Mouse (Mus musculus) layer of hippocampus, adult 2 months (tissue): ENCODE data around the gene Speg. TPM values are rescaled to one million over a fixed set of nuclear protein-coding genes. Genes with fewer than 3 reads are reported as not detected.

Experiments used
- DNase-seq, 2 experiments: peaks; one replicate each; pipeline ENCODE4 v3.0.0; 2022; ENCODE audit warnings: low spot score in 2 of 2
- H3K27ac ChIP-seq: fragments of 200-600 bp; 2 replicates; pipeline ENCODE4 v1.8.1; 2022
- H3K4me3 ChIP-seq: fragments of 200-600 bp; 2 replicates; pipeline ENCODE4 v1.8.1; 2022; ENCODE audit warnings: mild to moderate bottlenecking
- CTCF ChIP-seq: fragments of 200-600 bp; conservative IDR thresholded peaks from 2 replicates; pipeline ENCODE4 v1.8.1; 2022; ENCODE audit warnings: antibody characterized with exemption, mild to moderate bottlenecking, moderate library complexity
- total RNA-seq, 2 experiments: library from RNA; stranded (reverse); gene quantifications; 2 replicates each; pipeline ENCODE4 v1.2.3; 2021

The Speg gene
- total RNA-seq, 2 experiments from 2014 or later = 168 to 179 TPM

DNA sequence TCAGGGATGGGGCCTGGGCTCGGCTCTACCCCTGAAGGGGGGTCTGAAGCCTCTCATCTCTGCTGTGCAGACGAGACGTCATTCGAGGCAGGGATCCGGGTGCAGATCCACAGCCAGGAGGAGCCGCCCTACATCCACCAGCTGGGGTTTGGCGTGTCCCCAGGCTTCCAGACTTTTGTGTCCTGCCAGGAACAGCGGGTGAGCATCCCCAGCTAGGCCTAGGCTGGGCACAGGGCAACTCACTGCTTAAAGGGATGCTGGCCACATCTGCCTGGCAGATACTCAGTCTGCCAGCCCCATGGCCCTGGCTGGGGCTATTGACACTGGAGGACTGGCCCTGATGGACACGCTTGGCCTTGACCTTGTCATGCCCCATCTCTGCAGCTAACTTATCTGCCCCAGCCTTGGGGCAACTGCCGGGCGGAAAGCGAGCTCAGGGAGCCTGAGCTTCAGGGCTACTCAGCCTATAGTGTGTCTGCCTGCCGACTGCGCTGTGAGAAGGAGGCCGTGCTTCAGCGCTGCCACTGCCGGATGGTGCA is 94.3 kb downstream of the Speg start:
- Histone ChIP-seq H3K27ac (no peak overlapping the region), H3K4me3 (no peak overlapping the region)
- no peak for TF ChIP-seq CTCF
- DNase-seq = no peak

- peak overlapping the region; percentile 92; the same call in 1 of the 2 replicates for H3K4me3 ChIP-seq
- DNase-seq = no peak
- peak overlapping the region; percentile 61; the same call in 1 of the 2 replicates for H3K27ac ChIP-seq
- no peak for TF ChIP-seq CTCF
Measured at GRCm38 (mm10) chr1:75476441-75476840, 101.3 kb downstream of the Speg start.

- peak overlapping the region; percentile 61 for H3K27ac ChIP-seq
- DNase-seq = peak; percentile 74 to 85
- peak; percentile 88 for TF ChIP-seq CTCF
- H3K4me3 ChIP-seq = peak overlapping the region; percentile 92
Measured at GRCm38 (mm10) chr1:75477264-75477965, 102.3 kb downstream of the Speg start.

DNA sequence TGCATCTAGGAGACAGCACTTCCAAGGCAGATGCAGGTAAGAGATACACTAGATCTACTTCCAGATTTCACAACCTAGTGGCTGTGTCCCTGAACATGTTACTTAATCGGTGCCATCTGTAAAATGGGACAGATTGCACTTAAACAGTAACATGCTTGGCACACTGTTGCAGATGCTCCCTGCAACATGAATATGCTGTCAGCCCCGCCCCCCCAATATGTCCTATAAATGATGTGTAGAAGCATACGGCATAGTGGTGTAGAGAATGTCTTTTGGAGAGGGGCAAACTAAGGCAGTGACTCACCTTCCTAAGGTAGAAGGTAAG is 102.8 kb downstream of the Speg start:
- peak overlapping the region; percentile 92 for H3K4me3 ChIP-seq
- peak overlapping the region; percentile 97 for H3K27ac ChIP-seq
- DNase-seq = peak in 1 of 2 experiments; percentile 49
- no peak for TF ChIP-seq CTCF

- peak overlapping the region; percentile 97 for H3K27ac ChIP-seq
- H3K4me3 ChIP-seq = peak overlapping the region; percentile 92
- DNase-seq = no peak
- peak; percentile 4; the same call in 1 of the 2 replicates for TF ChIP-seq CTCF
Measured at GRCm38 (mm10) chr1:75478497-75478896, 103.4 kb downstream of the Speg start.

DNA sequence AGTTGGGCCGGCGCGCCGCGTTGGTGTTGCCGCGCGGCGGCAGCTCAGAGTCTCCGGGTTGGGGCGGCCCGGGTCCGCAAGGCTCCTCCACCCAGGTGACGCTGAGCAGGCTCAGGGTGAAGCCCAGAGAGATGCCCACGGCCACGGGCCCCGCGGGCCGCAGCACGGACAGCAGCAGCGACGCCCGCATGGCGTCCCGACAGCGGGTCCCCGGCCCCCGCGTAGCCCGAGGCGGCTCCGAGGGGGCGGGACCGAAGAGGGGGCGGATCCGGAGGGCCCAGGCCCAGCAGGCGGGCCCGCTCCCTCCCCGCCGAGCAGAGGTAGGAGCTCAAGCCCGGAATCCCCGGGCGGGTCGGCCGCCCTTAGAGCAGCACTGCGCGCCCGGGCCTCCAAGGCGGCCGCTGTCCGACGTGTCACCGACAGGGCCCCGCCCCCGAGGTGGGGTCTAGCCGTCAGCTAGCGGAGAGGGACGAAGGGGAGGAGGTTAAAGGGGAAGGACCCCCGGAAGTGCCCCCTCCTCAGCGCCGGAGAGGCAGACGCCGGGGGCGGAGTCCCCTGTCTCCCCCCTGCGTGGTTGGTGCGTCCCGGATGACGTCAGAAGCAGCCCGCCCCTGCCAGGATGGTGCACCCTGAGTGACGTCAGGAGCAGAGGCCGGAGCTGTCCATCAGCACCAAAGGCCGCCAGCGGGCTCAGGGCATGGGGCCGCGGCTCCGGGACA is 104.0 kb downstream of the Speg start, which contains the start of the genes Chpf and Tmem198:
TSS of gene Chpf (minus strand) at position 392 of the 719 bp plus-strand sequence.
TSS of gene Tmem198 (plus strand) at position 617 of the 719 bp plus-strand sequence.
- no peak for TF ChIP-seq CTCF
- peak within 1 kb of the TSS; percentile 97 for H3K27ac ChIP-seq
- peak; percentile 97 to 99 for DNase-seq
- H3K4me3 ChIP-seq = peak within 1 kb of the TSS; percentile 92

DNA sequence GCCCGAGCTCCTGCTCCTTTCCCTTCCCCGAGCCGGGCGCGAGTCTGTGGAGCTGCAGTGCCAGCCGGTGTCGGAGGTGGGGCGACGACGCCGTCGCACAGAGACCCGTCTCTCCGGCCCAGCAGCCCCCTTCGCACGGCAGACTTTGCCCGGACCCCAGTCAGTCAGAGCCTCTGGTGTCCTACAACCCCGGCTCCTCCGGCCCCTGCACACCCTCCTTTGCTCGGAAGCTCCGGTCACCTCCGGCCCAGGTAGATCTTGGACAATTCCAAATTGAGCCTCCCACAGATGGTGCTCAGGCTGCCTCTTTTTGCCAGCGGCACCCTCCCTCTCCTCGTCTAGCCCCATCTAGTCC is 104.5 kb downstream of the Speg start:
- Histone ChIP-seq H3K4me3 (peak overlapping the region; percentile 92), H3K27ac (peak overlapping the region; percentile 97)
- TF ChIP-seq CTCF = no peak
- DNase-seq = no peak

DNA sequence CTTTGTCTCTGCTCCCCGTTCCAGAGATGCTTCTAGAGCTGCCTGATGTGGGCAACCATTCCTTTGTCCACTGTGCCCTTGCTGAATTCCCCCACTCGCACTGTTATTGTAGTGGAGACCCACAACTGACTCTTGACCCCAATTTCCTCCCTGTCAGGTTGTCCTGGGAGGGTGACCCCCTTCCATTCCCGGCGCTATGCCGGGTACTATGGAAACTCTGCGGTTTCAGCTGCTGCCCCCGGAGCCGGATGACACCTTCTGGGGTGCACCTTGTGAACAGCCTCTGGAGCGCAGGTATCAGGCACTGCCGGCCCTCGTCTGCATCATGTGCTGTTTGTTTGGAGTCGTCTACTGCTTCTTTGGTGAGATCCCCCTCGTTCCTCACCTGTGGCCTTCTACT is 104.9 kb downstream of the Speg start:
- no peak for TF ChIP-seq CTCF
- H3K27ac ChIP-seq = peak overlapping the region; percentile 97
- peak overlapping the region; percentile 92 for H3K4me3 ChIP-seq
- DNase-seq = no peak

GRCm38 (mm10) chr1:75480735-75481134 is 105.6 kb downstream of the Speg start:
- Histone ChIP-seq H3K27ac (peak overlapping the region; percentile 97; the same call in 1 of the 2 replicates), H3K4me3 (peak overlapping the region; percentile 92)
- peak in 1 of 2 experiments; percentile 58 for DNase-seq
- TF ChIP-seq CTCF = no peak

Other genes with a start within 250 kb of the Speg start
- gene Slc23a3, start 241.4 kb upstream of the Speg start, total RNA-seq = under 1 TPM in 1 of 2 experiments, not detected in 1; 0.23 TPM
- 10 to 100 TPM; 31.2 to 32.0 TPM for gene Cnppd1, start 232.6 kb upstream of the Speg start, total RNA-seq
- gene Retreg2, start 232.5 kb upstream of the Speg start, total RNA-seq = 100 to 1,000 TPM; 178 to 179 TPM
- gene Zfand2b, start 206.7 kb upstream of the Speg start, total RNA-seq = 10 to 100 TPM; 31.9 to 41.8 TPM
- 10 to 100 TPM; 26.9 to 31.4 TPM for gene Abcb6, start 194.9 kb upstream of the Speg start, total RNA-seq
- 10 to 100 TPM; 28.4 to 30.4 TPM for gene Ankzf1, start 183.1 kb upstream of the Speg start, total RNA-seq
- gene Atg9a, start 183.1 kb upstream of the Speg start, total RNA-seq = 100 to 1,000 TPM; 106 to 113 TPM
- gene Glb1l, start 164.5 kb upstream of the Speg start, total RNA-seq = 10 to 100 TPM; 16.9 to 17.7 TPM
- 10 to 100 TPM; 88.6 to 93.7 TPM for gene Stk16, start 164.5 kb upstream of the Speg start, total RNA-seq
- gene Tuba4a, start 155.4 kb upstream of the Speg start, total RNA-seq = 100 to 1,000 TPM; 533 to 543 TPM
- gene A630095N17Rik, start 143.2 kb upstream of the Speg start, total RNA-seq = not detected
- 10 to 100 TPM; 69.6 to 82.8 TPM for gene Dnajb2, start 138.9 kb upstream of the Speg start, total RNA-seq
- gene Ptprn, start 110.8 kb upstream of the Speg start, total RNA-seq = 100 to 1,000 TPM; 395 to 416 TPM
- gene Resp18, start 96.9 kb upstream of the Speg start, total RNA-seq = 100 to 1,000 TPM in 1 of 2 experiments, 10 to 100 TPM in 1; 82.5 to 106 TPM
- 10 to 100 TPM; 49.1 to 50.0 TPM for gene Dnpep, start 57.3 kb upstream of the Speg start, total RNA-seq
- under 1 TPM; 0.88 to 1.00 TPM for gene Des, start 15.0 kb upstream of the Speg start, total RNA-seq
- 10 to 100 TPM; 72.9 to 76.0 TPM for gene Gmppa, start 60.6 kb downstream of the Speg start, total RNA-seq
- 1 to 10 TPM; 5.5 to 7.1 TPM for gene Asic4, start 75.1 kb downstream of the Speg start, total RNA-seq
- gene Chpf, start 104.0 kb downstream of the Speg start, total RNA-seq = 10 to 100 TPM; 80.5 to 86.6 TPM
- 10 to 100 TPM; 64.0 to 65.4 TPM for gene Tmem198, start 104.2 kb downstream of the Speg start, total RNA-seq
- 10 to 100 TPM; 20.6 to 25.9 TPM for gene Obsl1, start 131.2 kb downstream of the Speg start, total RNA-seq
- 10 to 100 TPM; 15.3 to 16.5 TPM for gene Inha, start 131.8 kb downstream of the Speg start, total RNA-seq
- 10 to 100 TPM; 25.6 to 27.4 TPM for gene Stk11ip, start 146.2 kb downstream of the Speg start, total RNA-seq
- 100 to 1,000 TPM; 106 to 110 TPM for gene Slc4a3, start 171.0 kb downstream of the Speg start, total RNA-seq